Mouse (Mus musculus): ENCODE results near the gene Dennd4c. TPM values are rescaled to one million over a fixed set of nuclear protein-coding genes. Genes with fewer than 3 reads are reported as not detected.

Dennd4c gene
- polyA plus RNA-seq, 1 experiment = 0.73 TPM

- Histone ChIP-seq H3K4me3 (replicated peaks) (no peak overlapping the region), H3K4me1 (peaks cover 17% of the 10 kb centered on the region), H3K36me3 (replicated peaks; ENCODE audit: low read length) (peaks cover 10% of the 10 kb centered on the region), H3K27me3 (replicated peaks) (no peaks in the 10 kb centered on the region), H3K9me3 (peaks cover 5% of the 10 kb centered on the region; the same call in 1 of the 2 replicates)
- TF ChIP-seq GATA1 (IDR thresholded peaks at IDR 0.05; ENCODE audit: borderline replicate concordance, low read length) (no peak), FLI1 (IDR thresholded peaks at IDR 0.05; ENCODE audit: low read length) (no peak)
These were observed 29.3 kb upstream of the Dennd4c start for GRCm38 (mm10) chr4:86718878-86719577.

- no peak for TF ChIP-seq FLI1 (IDR thresholded peaks at IDR 0.05; ENCODE audit: low read length)
- no peak for TF ChIP-seq GATA1 (IDR thresholded peaks at IDR 0.05; ENCODE audit: borderline replicate concordance, low read length)
- no peak overlapping the region for H3K4me3 ChIP-seq (replicated peaks)
- no peaks in the 10 kb centered on the region for H3K27me3 ChIP-seq (replicated peaks)
- no peaks in the 10 kb centered on the region for H3K9me3 ChIP-seq
- H3K4me1 ChIP-seq = peaks cover 21% of the 10 kb centered on the region
- peaks cover 3% of the 10 kb centered on the region for H3K36me3 ChIP-seq (replicated peaks; ENCODE audit: low read length)
These were observed 26.4 kb upstream of the Dennd4c start for GRCm38 (mm10) chr4:86721856-86722358.

- Histone ChIP-seq H3K36me3 (replicated peaks; ENCODE audit: low read length) (peaks cover 3% of the 10 kb centered on the region), H3K4me3 (replicated peaks) (peak overlapping the region; percentile 38), H3K4me1 (peaks cover 22% of the 10 kb centered on the region), H3K9me3 (no peaks in the 10 kb centered on the region), H3K27me3 (replicated peaks) (no peaks in the 10 kb centered on the region)
- TF ChIP-seq GATA1 (IDR thresholded peaks at IDR 0.05; ENCODE audit: borderline replicate concordance, low read length) (no peak), FLI1 (IDR thresholded peaks at IDR 0.05; ENCODE audit: low read length) (no peak)
These were observed 23.2 kb upstream of the Dennd4c start for GRCm38 (mm10) chr4:86725175-86725574.

- Histone ChIP-seq H3K36me3 (replicated peaks; ENCODE audit: low read length) (peaks cover 3% of the 10 kb centered on the region), H3K9me3 (peaks cover 9% of the 10 kb centered on the region; the same call in 1 of the 2 replicates), H3K27me3 (replicated peaks) (peaks cover 6% of the 10 kb centered on the region), H3K4me3 (replicated peaks) (no peak overlapping the region), H3K4me1 (peaks cover 20% of the 10 kb centered on the region)
- TF ChIP-seq GATA1 (IDR thresholded peaks at IDR 0.05; ENCODE audit: borderline replicate concordance, low read length) = no peak
- TF ChIP-seq FLI1 (IDR thresholded peaks at IDR 0.05; ENCODE audit: low read length) = no peak
These were observed 22.2 kb upstream of the Dennd4c start for GRCm38 (mm10) chr4:86726141-86726540.

GRCm38 (mm10) chr4:86729829-86730228 is 18.5 kb upstream of the Dennd4c start:
- Histone ChIP-seq H3K4me3 (replicated peaks) (no peak overlapping the region), H3K9me3 (peaks cover 27% of the 10 kb centered on the region), H3K27me3 (replicated peaks) (peaks cover 6% of the 10 kb centered on the region), H3K4me1 (peaks cover 14% of the 10 kb centered on the region), H3K36me3 (replicated peaks; ENCODE audit: low read length) (peaks cover 19% of the 10 kb centered on the region)
- TF ChIP-seq GATA1 (IDR thresholded peaks at IDR 0.05; ENCODE audit: borderline replicate concordance, low read length) = no peak
- no peak for TF ChIP-seq FLI1 (IDR thresholded peaks at IDR 0.05; ENCODE audit: low read length)

GRCm38 (mm10) chr4:86734088-86734841 is 14.1 kb upstream of the Dennd4c start:
- H3K36me3 ChIP-seq (replicated peaks; ENCODE audit: low read length) = peaks cover 39% of the 10 kb centered on the region
- H3K4me3 ChIP-seq (replicated peaks) = no peak overlapping the region
- peaks cover 27% of the 10 kb centered on the region for H3K9me3 ChIP-seq
- H3K27me3 ChIP-seq (replicated peaks) = peaks cover 6% of the 10 kb centered on the region
- TF ChIP-seq FLI1 (IDR thresholded peaks at IDR 0.05; ENCODE audit: low read length) (no peak), GATA1 (IDR thresholded peaks at IDR 0.05; ENCODE audit: borderline replicate concordance, low read length) (no peak)
- H3K4me1 ChIP-seq = peaks cover 8% of the 10 kb centered on the region

GRCm38 (mm10) chr4:86739308-86739993 is 8.9 kb upstream of the Dennd4c start:
- H3K36me3 ChIP-seq (replicated peaks; ENCODE audit: low read length) = peaks cover 60% of the 10 kb centered on the region
- H3K4me3 ChIP-seq (replicated peaks) = no peak overlapping the region
- TF ChIP-seq FLI1 (IDR thresholded peaks at IDR 0.05; ENCODE audit: low read length) (no peak), GATA1 (IDR thresholded peaks at IDR 0.05; ENCODE audit: borderline replicate concordance, low read length) (no peak)
- H3K4me1 ChIP-seq = peaks cover 10% of the 10 kb centered on the region
- no peaks in the 10 kb centered on the region for H3K27me3 ChIP-seq (replicated peaks)
- H3K9me3 ChIP-seq = peaks cover 12% of the 10 kb centered on the region

- no peaks in the 10 kb centered on the region for H3K27me3 ChIP-seq (replicated peaks)
- H3K9me3 ChIP-seq = no peaks in the 10 kb centered on the region
- TF ChIP-seq GATA1 (IDR thresholded peaks at IDR 0.05; ENCODE audit: borderline replicate concordance, low read length) (no peak), FLI1 (IDR thresholded peaks at IDR 0.05; ENCODE audit: low read length) (no peak)
- H3K4me3 ChIP-seq (replicated peaks) = peak overlapping the region; percentile 99
- H3K36me3 ChIP-seq (replicated peaks; ENCODE audit: low read length) = peaks cover 21% of the 10 kb centered on the region
- peaks cover 49% of the 10 kb centered on the region for H3K4me1 ChIP-seq
These were observed 1.0 kb downstream of the Dennd4c start for GRCm38 (mm10) chr4:86749361-86749841.

GRCm38 (mm10) chr4:86750346-86750945 is 2.1 kb downstream of the Dennd4c start:
- H3K4me3 ChIP-seq (replicated peaks) = peak overlapping the region; percentile 99
- TF ChIP-seq FLI1 (IDR thresholded peaks at IDR 0.05; ENCODE audit: low read length) (no peak), GATA1 (IDR thresholded peaks at IDR 0.05; ENCODE audit: borderline replicate concordance, low read length) (no peak)
- no peaks in the 10 kb centered on the region for H3K27me3 ChIP-seq (replicated peaks)
- H3K9me3 ChIP-seq = no peaks in the 10 kb centered on the region
- H3K4me1 ChIP-seq = peaks cover 49% of the 10 kb centered on the region
- H3K36me3 ChIP-seq (replicated peaks; ENCODE audit: low read length) = peaks cover 19% of the 10 kb centered on the region

Data from megakaryocyte, embryonic 14.5 days (primary cell).